Mouse (Mus musculus) B cell, adult 62 days (primary cell): ENCODE data around the gene Ubash3a. TPM values are rescaled to one million over a fixed set of nuclear protein-coding genes. Genes with fewer than 3 reads are reported as not detected.

Experiments used
- total RNA-seq: library from RNA; stranded (reverse); gene quantifications from 4 replicates; pipeline ENCODE4 v1.2.4, GENCODE M21; 2023

Ubash3a gene
- total RNA-seq, result 0.36 to 0.66 TPM (median 0.50 TPM) in 3 of 4 replicates, not detected in the other

GRCm38 (mm10) chr17:31207771-31208334 is at the start of gene Ubash3a:
Gene Ubash3a, plus strand, starts transcription at chr17:31207873.

DNA sequence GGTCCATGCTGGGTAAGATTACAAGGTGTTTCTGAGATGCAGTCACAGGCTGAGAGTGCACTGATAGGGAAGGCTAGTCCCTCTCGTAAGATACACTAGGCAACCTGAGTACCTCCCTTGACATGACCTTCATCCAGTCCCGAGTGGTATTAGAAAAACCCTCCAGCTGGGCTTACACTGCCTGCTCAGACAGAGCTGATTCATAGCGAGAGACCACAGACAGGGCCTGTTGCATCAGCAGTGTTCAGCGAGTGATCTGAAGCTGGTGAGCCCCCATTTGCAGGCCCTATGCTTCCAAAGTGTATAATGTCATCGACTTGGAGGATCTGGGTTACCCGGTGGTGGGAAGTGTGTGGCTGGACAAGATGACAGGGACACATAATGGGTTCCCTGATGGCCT is 42.5 kb upstream of the Ubash3a start, which contains the start of gene Tff1:
TSS of gene Tff1 (minus strand) at position 151 of the 400 bp plus-strand sequence.

DNA sequence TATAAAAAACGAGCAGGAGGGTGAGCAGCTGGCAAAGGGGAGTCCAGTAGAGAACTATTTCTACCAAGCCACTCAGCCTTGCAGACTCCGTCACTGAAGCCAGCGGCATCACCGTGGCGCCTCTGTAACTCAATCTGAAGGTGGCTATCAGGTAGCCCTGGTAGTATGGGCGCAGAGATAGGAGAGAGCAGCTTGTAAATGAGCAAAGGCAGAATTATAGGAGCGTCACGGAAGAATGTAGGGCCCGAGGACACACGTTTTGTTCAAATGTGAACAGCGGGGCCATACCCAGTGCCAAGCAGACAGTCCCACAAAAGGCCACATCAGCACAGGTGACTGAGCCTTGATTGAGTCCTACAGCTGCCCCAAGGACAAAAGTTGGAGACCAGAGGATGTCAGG is 8.8 kb upstream of the Ubash3a start, which contains the start of gene Tmprss3:
TSS of gene Tmprss3 (minus strand) at position 101 of the 400 bp plus-strand sequence.

GRCm38 (mm10) chr17:31276922-31277918 is 69.5 kb downstream of the Ubash3a start, which contains the start of gene Rsph1:
Gene Rsph1, minus strand, starts transcription at chr17:31277383.

DNA sequence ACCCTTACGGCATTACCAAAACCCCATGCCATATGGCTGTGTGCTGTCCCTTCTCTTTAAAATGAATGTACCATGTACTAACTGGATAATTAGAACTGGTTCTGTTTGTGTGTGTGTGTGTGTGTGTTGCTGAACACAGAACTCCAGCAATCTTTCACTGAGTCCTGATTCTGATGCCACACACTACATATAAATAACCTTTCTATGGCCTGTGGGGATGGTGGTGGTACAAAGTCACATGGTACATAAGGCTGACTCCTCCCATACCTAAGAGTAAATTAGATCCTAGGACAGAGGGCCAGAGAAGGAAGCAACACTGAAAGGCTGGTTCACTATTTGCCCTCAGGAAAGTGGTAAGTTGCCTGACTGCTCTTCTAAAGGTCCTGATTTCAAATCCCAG is 78.8 kb downstream of the Ubash3a start, which contains the start of gene Slc37a1:
TSS of gene Slc37a1 (plus strand) at position 301 of the 400 bp plus-strand sequence.

Other genes starting within 250 kb of the Ubash3a start
- gene Abcg1, start 150.2 kb upstream of the Ubash3a start, total RNA-seq, result 125 to 170 TPM (median 138 TPM) in 4 replicates
- gene Tff3, start 78.2 kb upstream of the Ubash3a start, total RNA-seq, result not detected in 4 replicates
- gene Tff2, start 63.6 kb upstream of the Ubash3a start, total RNA-seq, result not detected in 4 replicates
- not detected in 4 replicates for gene Tff1, start 42.6 kb upstream of the Ubash3a start, total RNA-seq
- gene Tmprss3, start 8.9 kb upstream of the Ubash3a start, total RNA-seq, result 0.21 to 0.66 TPM (median 0.25 TPM) in 3 of 4 replicates, not detected in the other
- 0.75 to 1.4 TPM (median 0.98 TPM) in 3 of 4 replicates, not detected in the other for gene Rsph1, start 69.5 kb downstream of the Ubash3a start, total RNA-seq
- 34.1 to 44.3 TPM (median 43.1 TPM) in 4 replicates for gene Slc37a1, start 78.9 kb downstream of the Ubash3a start, total RNA-seq
- gene Pde9a, start 178.3 kb downstream of the Ubash3a start, total RNA-seq, result not detected in 4 replicates